Mouse (Mus musculus): ENCODE measurements around the gene Akna.

- TF ChIP-seq POLR2A (IDR thresholded peaks at IDR 0.05; ENCODE audit: low read depth, low read length) (no peak), CTCF (IDR thresholded peaks at IDR 0.05; ENCODE audit: borderline replicate concordance, insufficient read depth, low read length) (no peak)
Measured at GRCm38 (mm10) chr4:63441616-63442015, 38.5 kb upstream of the Akna start.
